Mouse (Mus musculus) kidney, postnatal 0 days (tissue): ENCODE measurements around the gene Mitf. TPM values are rescaled to one million over a fixed set of nuclear protein-coding genes. Genes with fewer than 3 reads are reported as not detected.

ENCODE experiments used
- ATAC-seq: fragments of 200-750 bp; cut with Nextera tagmentation; replicated peaks from 2 replicates; pipeline ENCODE4 v1.8.0; 2017; ENCODE audit warnings: low read depth, moderate number of reproducible peaks, moderate TSS enrichment, moderate library complexity; ENCODE audit not compliant: low FRiP score
- DNase-seq: peaks from one replicate; pipeline ENCODE4 v3.0.0-alpha.2; 2016; ENCODE audit warnings: low spot score
- H3K27ac ChIP-seq: fragments of 300-500 bp; sonication (generic); 2 replicates; pipeline ENCODE4 v1.5.1; 2014; ENCODE audit warnings: mild to moderate bottlenecking
- H3K27me3 ChIP-seq: fragments of 300-500 bp; sonication (generic); 2 replicates; pipeline ENCODE4 v1.6.1; 2014; ENCODE audit warnings: low read length, mixed read lengths; ENCODE audit not compliant: insufficient read depth
- H3K36me3 ChIP-seq: fragments of 300-500 bp; sonication (generic); 2 replicates; pipeline ENCODE4 v1.6.1; 2014; ENCODE audit warnings: low read length, mixed read lengths; ENCODE audit not compliant: insufficient read depth
- H3K4me1 ChIP-seq: fragments of 300-500 bp; sonication (generic); replicated peaks from 2 replicates; pipeline ENCODE4 v1.6.1; 2014; ENCODE audit warnings: antibody characterized with exemption, low read length, mixed read lengths; ENCODE audit not compliant: insufficient read depth
- H3K4me2 ChIP-seq: fragments of 300-500 bp; sonication (generic); 2 replicates; pipeline ENCODE4 v1.6.1; 2014; ENCODE audit warnings: mild to moderate bottlenecking, low read length, moderate library complexity, mixed read lengths
- H3K4me3 ChIP-seq: fragments of 300-500 bp; sonication (generic); replicated peaks from 2 replicates; pipeline ENCODE4 v1.5.1; 2014; ENCODE audit warnings: low read depth, low read length
- H3K9ac ChIP-seq: fragments of 300-500 bp; sonication (generic); 2 replicates; pipeline ENCODE4 v1.6.1; 2014; ENCODE audit warnings: low read depth, low read length
- H3K9me3 ChIP-seq: fragments of 300-500 bp; sonication (generic); replicated peaks from 2 replicates; pipeline ENCODE4 v1.6.1; 2016; ENCODE audit warnings: low read length, inconsistent platforms, mixed read lengths
- CTCF ChIP-seq: IDR thresholded peaks from 2 replicates; pipeline ENCODE4 v1.5.1; 2016; ENCODE audit warnings: antibody characterized with exemption, low read depth, mild to moderate bottlenecking, moderate library complexity
- WGBS: fragments of 180-500 bp; shearing (Covaris S2); extraction: QIAGEN DNeasy Blood & Tissue Kit; methylation state at CpG from one replicate; pipeline ENCODE4 v1.1.7; 2014; 5-methylcytosine and 5-hydroxymethylcytosine counted together
- polyA plus RNA-seq: library from polyadenylated mRNA; unstranded; fragments of >200 nt; fragmentation: Nextera tagmentation; extraction: Ambion mirVana; gene quantifications from 2 replicates; pipeline ENCODE4 v1.2.1, GENCODE M21; 2015

The Mitf gene
- polyA plus RNA-seq, 1 experiment from 2014 or later: 6.8 TPM

- H3K9me3 ChIP-seq: no peaks in the 10 kb centered on the region
- no peak overlapping the region for H3K4me3 ChIP-seq
- DNase-seq (peak; percentile 10), ATAC-seq (no peak)
- no peak overlapping the region for H3K27ac ChIP-seq
- no peak overlapping the region for H3K4me2 ChIP-seq
- no peak for TF ChIP-seq CTCF
- H3K9ac ChIP-seq: no peak overlapping the region
- WGBS: 60% methylated on average over 1 of the region's 1 CpGs
- H3K4me1 ChIP-seq: no peaks in the 10 kb centered on the region; the same call in 1 of the 2 replicates
- H3K27me3 ChIP-seq: no peaks in the 10 kb centered on the region
- H3K36me3 ChIP-seq: no peaks in the 10 kb centered on the region
Measured at GRCm38 (mm10) chr6:97962311-97962710, 155.5 kb downstream of the Mitf start.

- Histone ChIP-seq H3K4me2 (no peak overlapping the region), H3K4me3 (no peak overlapping the region), H3K36me3 (no peaks in the 10 kb centered on the region), H3K4me1 (no peaks in the 10 kb centered on the region; the same call in 1 of the 2 replicates), H3K27ac (peak overlapping the region; percentile 42; the same call in 1 of the 2 replicates), H3K9me3 (no peaks in the 10 kb centered on the region), H3K27me3 (no peaks in the 10 kb centered on the region), H3K9ac (no peak overlapping the region)
- 22% methylated on average over 3 of the region's 3 CpGs for WGBS
- no peak for ATAC-seq
- no peak for TF ChIP-seq CTCF
- peak; percentile 52 for DNase-seq
Measured at GRCm38 (mm10) chr6:97964750-97965149, 157.9 kb downstream of the Mitf start.

- no peak for TF ChIP-seq CTCF
- DNase-seq: no peak
- Histone ChIP-seq H3K36me3 (no peaks in the 10 kb centered on the region), H3K4me2 (no peak overlapping the region), H3K27me3 (no peaks in the 10 kb centered on the region), H3K4me3 (no peak overlapping the region), H3K4me1 (no peaks in the 10 kb centered on the region), H3K9me3 (no peaks in the 10 kb centered on the region), H3K27ac (no peak overlapping the region), H3K9ac (no peak overlapping the region)
- 79% methylated on average over 9 of the region's 9 CpGs for WGBS
- no peak for ATAC-seq
Measured at GRCm38 (mm10) chr6:97981668-97982067, 174.8 kb downstream of the Mitf start.

- DNase-seq: no peak
- H3K4me2 ChIP-seq: no peak overlapping the region
- no peaks in the 10 kb centered on the region for H3K4me1 ChIP-seq
- H3K4me3 ChIP-seq: no peak overlapping the region
- no peak overlapping the region for H3K27ac ChIP-seq
- TF ChIP-seq CTCF: no peak
- WGBS: 68% methylated on average over 9 of the region's 9 CpGs
- H3K9ac ChIP-seq: no peak overlapping the region
- no peak for ATAC-seq
- H3K9me3 ChIP-seq: no peaks in the 10 kb centered on the region
- no peaks in the 10 kb centered on the region for H3K36me3 ChIP-seq
- H3K27me3 ChIP-seq: no peaks in the 10 kb centered on the region
Measured at GRCm38 (mm10) chr6:97985658-97986057, 178.8 kb downstream of the Mitf start.

- TF ChIP-seq CTCF: no peak; the same call in 1 of the 2 replicates
- Histone ChIP-seq H3K27me3 (no peaks in the 10 kb centered on the region), H3K4me3 (no peak overlapping the region), H3K27ac (no peak overlapping the region), H3K9me3 (no peaks in the 10 kb centered on the region), H3K4me1 (no peaks in the 10 kb centered on the region), H3K36me3 (no peaks in the 10 kb centered on the region), H3K9ac (no peak overlapping the region), H3K4me2 (no peak overlapping the region)
- DNase-seq (no peak), ATAC-seq (no peak)
- WGBS: 85% methylated on average over 3 of the region's 3 CpGs
Measured at GRCm38 (mm10) chr6:97986417-97986816, 179.6 kb downstream of the Mitf start.

GRCm38 (mm10) chr6:97993507-97993906 lies 186.7 kb downstream of the Mitf start:
- no peak overlapping the region for H3K4me3 ChIP-seq
- ATAC-seq (no peak), DNase-seq (no peak)
- no peaks in the 10 kb centered on the region for H3K36me3 ChIP-seq
- H3K9me3 ChIP-seq: no peaks in the 10 kb centered on the region
- H3K27me3 ChIP-seq: no peaks in the 10 kb centered on the region
- no peak overlapping the region for H3K27ac ChIP-seq
- no peak overlapping the region for H3K9ac ChIP-seq
- no peak overlapping the region for H3K4me2 ChIP-seq
- 0 out of 2 replicates have a peak, but pooled peaks cover 2% of the 10 kb centered on the region for H3K4me1 ChIP-seq
- no peak for TF ChIP-seq CTCF
- 90% methylated on average over 12 of the region's 12 CpGs for WGBS
